Mouse (Mus musculus): ENCODE measurements at regions not wholly inside any gene's neighbourhood (a gene's known extent, or its start where the extent isn't known, plus 50 kb on each side); places are given as distances from the start of the nearest gene placed in this dataset.
A peak's percentile ranks its signal among the peaks of the same experiment; 100 is the strongest.

GRCm38 (mm10) chrY:74732116-74732515 is 108.4 kb downstream of the Gm21913 start:
- peak in 1 of 2 experiments; percentile 2 for DNase-seq

Data from cerebellum, postnatal 25 days (tissue).